Mouse (Mus musculus): ENCODE results near the gene 9530003J23Rik. TPM values are rescaled to one million over a fixed set of nuclear protein-coding genes. Genes with fewer than 3 reads are reported as not detected.
"Not testable (repeated sequence)": the region's sequence is repeated elsewhere in the genome, so short reads cannot be mapped to it uniquely, and the experiment has no call there.

Gene 9530003J23Rik
- total RNA-seq (2021): not detected

DNA sequence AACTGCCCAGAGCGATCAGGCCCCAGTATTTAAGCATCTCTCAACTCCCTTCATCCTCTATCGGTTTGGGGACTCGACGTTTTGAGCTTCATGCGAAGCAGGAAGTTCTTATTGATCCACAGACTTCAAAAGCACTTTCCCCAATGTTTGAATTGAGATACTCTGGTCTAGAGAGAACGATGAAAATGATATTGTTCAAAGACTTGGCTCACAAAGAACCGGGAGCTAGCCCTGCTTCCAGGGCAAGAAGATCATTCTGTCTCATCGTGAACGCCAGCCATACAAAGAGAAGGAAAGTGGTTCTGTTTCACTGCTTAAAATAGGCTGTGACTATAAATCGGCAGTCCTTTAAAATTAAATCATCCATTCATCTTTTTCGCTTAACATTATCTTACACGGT is at the start of gene 9530003J23Rik:
Gene 9530003J23Rik, minus strand, starts transcription at position 101 of the 400 bp plus-strand sequence.
- intact Hi-C loops (cut with DNase I): no loop called here

DNA sequence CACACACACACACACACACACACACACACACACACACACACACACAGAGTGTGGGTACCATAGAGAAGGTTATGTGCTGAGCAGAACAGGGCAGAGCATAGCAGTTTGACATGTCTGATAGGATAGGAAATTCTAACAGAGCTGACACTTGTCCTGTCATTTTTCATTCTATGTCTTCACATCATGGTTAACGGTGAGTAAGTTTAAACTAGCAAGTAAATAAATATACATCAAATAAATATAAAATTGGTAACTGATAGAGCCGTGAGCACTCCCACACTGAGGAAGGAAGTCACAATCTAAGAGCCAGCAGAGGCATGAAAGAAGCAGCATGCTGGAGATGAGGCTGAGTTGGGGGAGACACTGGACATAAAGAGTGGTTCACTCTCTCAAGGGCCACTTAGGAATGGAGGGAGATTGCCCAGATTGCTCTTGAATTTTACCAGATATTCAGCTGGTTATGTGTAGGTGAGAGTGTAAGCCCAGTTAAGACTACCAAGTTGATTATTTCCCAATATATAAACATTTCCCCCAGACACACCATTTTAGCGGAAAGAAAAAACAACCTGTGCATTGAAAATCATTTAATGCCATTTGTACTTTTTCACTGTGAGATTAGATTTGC is 48.8 kb upstream of the 9530003J23Rik start:
- intact Hi-C loops (cut with DNase I): no loop called here

More for the DNA sequence above, at the start of gene 9530003J23Rik:
- DNase-seq (ENCODE audit: low spot score in 2 of 2): no peak

DNA sequence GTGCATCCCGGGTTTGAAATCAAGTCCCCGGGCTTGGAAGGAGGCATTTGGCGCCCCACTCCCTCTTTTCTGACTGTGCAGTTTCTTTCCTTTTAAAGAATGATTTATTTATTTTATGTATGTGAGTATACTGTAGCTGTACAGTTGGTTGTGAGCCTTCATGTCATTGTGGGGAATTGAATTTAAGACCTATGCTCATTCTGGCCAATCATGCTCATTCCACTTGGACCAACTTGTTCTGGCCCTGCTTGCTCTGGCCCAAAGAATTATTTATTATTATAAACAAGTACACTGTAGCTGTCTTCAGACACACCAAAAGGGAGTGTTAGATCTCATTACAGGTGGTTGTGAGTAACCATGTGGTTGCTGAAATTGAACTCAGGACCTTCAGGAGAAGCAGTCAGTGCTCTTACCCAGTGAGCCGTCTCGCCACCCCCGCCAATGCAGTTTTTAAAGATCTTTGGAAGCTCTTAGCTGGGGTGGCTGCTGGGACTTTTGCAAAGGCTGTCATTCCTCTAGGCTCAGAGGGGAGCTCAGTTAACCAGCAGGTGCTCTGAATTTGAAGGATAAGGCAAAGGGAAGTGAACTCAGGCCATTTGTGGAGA is 48.0 kb upstream of the 9530003J23Rik start:
- intact Hi-C loops (cut with DNase I): no loop called here
- DNase-seq (ENCODE audit: low spot score in 2 of 2): no peak

More for the DNA sequence above, 48.8 kb upstream of the 9530003J23Rik start:
- DNase-seq (ENCODE audit: low spot score in 2 of 2): no peak

DNA sequence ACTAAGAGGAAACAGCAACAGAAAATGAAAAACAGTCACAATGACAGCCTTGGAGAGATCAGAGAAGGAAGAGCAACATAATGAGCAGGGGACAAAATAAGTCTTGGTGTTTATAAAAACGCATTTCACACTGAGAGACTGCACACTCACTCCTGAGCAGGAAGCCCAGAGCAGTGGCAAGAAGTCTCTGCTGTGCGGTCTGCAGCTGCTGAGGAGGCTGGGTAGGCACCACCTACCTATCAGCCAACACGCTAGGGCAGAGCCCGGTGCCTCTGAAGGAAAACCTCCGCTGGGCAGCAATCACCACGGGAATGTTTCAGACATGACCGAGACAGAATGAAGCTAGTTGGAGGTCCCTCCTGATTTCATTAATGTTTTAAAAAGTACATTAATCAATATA is 47.1 kb upstream of the 9530003J23Rik start:
- DNase-seq (ENCODE audit: low spot score in 2 of 2); intact Hi-C loops (cut with DNase I): not testable (repeated sequence)

DNA sequence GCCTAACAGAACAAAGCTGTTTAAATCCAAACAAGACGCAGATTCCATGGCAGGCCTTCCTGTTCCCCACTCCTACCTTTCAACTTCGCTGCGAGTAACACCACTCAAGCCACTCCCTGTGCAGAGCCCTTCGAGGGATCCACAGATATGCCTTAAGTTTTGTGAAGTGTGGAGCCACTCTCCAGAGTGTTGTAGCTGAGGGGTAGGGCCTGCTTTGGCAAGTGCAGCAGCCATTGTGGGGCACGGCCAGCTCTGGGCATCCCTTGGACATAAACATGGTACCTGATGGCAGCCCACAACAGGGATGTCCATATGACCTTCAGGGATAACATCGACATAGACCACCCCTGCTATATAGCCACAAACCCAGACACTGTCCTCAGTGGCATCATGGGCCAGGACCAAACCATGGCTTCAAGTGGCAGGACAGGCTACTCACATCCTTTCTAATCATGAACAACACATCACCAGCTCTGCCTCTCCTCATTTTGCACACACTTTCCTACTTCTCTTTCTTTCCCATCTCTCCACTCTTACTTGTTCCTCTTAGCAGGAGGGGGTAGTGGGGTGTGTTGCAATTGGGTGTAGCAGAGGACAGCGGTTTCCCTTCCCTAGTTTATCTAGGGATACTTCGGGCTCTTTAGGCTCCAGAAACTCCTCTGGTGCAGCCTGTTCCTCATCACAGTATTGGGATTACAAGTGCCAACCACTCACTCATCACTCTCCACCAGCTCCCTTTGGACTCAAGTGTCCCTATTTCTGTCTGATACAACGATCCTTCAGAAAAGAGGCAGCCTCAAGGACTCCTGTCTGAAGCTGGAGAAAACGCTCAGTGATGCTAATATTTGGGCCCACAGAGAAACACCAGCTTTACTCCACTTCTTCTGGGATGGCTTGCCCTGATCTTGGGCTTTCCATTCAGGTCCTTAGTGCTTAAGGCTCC is 46.3 kb upstream of the 9530003J23Rik start:
- intact Hi-C loops (cut with DNase I): loop anchor here (5.0 kb wide), 1 partner anchor 152 kb away; no protein-coding TSS in a partner anchor

DNA sequence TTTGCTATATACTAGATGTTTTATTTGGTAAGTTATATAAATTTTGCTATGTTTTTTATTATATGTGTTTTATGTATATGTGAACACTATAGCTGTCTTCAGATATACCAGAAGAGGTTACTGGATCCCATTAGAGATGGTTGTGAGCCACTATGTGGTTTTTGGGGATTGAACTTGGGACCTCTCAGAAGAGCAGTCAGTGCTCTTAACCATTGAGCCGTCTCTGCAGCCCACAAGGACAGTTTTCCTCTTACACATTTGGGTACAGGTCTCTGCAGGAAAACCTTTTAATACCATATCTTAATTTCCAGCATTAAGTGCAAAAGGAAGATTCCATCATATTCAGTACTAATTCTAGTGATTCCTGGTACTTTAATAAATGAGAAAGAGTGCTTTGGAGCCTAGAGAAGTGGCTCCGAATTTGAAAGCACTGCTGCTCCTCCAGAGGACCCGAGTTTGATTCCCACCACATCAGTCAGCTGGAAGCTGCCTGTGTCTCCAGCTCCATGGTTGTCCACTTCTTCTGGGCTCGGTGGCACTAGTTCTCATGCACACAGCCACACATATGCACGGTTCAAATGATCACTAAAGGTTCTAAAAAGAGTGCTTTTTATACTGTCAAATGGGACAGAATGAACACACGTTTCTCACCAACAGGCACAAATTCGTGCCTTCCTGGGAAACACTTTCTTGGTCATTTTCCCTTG is 45.5 kb upstream of the 9530003J23Rik start:
- intact Hi-C loops (cut with DNase I): loop anchor here (5.0 kb wide), 1 partner anchor 153 kb away; no protein-coding TSS in a partner anchor
- no peak for DNase-seq (ENCODE audit: low spot score in 2 of 2)

More for the DNA sequence above, 46.3 kb upstream of the 9530003J23Rik start:
- DNase-seq (ENCODE audit: low spot score in 2 of 2): no peak

DNA sequence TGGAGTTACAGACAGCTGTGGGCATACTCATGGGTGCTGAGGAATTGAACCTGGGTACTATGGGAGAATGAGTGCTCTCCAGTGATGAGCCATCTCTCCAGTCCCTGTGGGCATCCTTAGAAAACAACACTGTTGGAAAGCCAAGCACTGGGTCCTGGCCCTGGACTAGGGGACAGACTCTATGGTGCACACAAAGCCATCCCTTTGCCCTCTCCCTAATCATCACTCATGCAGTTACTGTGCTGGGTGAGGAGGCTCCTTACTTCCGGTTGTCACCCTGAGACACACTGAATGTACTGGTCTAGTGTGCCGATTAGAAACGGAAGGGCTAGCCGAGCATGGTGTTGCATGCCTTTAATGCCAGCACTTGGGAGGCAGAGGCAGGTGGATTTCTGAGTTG is 44.7 kb upstream of the 9530003J23Rik start:
- intact Hi-C loops (cut with DNase I): loop anchor here (5.0 kb wide), 1 partner anchor 154 kb away; no protein-coding TSS in a partner anchor
- DNase-seq (ENCODE audit: low spot score in 2 of 2): not testable (repeated sequence)

DNA sequence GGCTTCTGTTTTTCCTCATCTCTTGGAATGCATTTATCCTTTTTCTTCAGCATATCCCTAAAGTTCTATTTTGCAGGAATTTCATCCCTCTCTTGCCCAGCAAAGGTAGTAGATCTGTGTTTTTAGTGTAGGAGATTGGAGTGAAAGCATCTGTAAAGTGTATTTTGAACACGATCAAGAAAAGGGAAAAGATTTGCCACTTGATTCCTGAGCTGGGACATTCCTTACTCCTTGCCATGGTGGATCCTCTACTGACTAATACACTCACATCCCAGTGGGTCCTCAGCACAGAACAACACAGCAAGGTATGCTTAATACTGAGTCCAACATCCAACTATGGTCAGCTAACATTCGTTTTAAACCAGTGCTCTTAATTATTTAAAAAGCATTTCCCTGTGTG is 44.0 kb upstream of the 9530003J23Rik start:
- intact Hi-C loops (cut with DNase I): loop anchor here (1.0 to 5.0 kb wide), 2 partner anchors 11 to 155 kb away; no protein-coding TSS in a partner anchor
- no peak for DNase-seq (ENCODE audit: low spot score in 2 of 2)

DNA sequence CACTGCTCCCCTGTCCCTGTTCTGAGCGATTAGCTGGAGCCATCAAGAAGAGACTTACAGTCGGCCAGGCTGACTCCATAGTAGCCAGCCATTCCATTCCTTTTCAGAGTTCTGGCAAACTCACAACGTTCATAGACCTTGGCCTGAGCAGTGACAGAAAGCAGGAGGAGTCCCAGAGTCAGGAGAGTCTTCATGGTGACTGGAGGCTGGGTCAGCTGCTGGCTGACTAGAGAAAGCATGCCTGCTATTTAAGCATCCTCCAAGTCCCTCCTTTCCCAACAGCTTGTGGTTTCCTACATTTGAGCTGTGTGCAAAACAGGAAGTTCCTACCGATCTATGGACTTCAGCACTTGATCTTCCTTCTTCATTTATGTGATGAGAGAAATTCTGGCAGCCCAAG is 43.5 kb upstream of the 9530003J23Rik start, which contains the start of gene Lyz2:
Gene Lyz2, minus strand, starts transcription at position 273 of the 400 bp plus-strand sequence.
- DNase-seq (ENCODE audit: low spot score in 2 of 2): no peak
- intact Hi-C loops (cut with DNase I): loop anchor here (1.0 to 5.0 kb wide), 2 partner anchors 11 to 155 kb away; no protein-coding TSS in a partner anchor

DNA sequence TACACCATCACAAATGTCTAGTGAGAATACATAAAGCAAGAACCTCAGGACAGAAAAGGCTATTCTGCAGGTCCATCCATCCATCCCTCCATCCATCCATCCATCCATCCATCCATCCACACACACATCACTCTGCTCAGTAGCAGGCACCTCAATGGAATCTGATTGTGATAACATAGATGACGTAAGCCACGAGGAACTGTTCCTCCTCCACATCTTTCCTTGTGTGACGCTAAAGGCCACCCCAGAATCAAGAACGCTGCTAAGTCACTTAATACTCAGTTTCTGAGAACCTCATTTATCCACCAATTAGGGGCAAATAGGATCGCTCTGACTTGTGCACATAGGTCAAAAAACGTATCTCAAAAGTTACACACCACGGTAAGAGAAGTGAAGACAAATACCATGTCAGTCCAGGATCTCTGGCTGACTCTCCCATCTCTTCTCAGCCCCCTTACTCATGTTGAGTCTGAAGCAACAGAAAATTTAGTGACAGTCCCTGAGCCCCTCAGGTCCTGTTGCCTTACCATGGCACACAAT is 42.9 kb upstream of the 9530003J23Rik start:
- DNase-seq (ENCODE audit: low spot score in 2 of 2): no peak
- intact Hi-C loops (cut with DNase I): loop anchor here (5.0 kb wide), 1 partner anchor 156 kb away; no protein-coding TSS in a partner anchor

DNA sequence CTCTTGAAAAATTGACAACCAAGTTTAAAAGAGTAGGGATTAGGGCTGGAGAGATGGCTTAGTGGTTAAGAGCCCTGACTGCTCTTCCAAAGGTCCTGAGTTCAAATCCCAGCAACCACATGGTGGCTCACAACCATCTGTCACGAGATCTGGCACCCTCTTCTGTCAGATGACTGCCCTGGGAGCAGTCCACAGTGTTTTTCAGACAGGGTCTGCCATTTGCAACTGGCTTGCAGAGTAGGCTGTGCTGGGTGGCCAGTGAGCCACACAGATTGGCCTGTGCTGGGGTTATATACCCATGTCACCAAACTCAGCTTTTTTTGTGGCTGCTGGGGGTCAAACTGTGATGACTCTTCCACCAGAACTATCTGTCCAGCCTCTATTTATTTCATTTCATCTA is 41.5 kb upstream of the 9530003J23Rik start:
- intact Hi-C loops (cut with DNase I): loop anchor here (5.0 kb wide), 1 partner anchor 157 kb away; no protein-coding TSS in a partner anchor
- DNase-seq (ENCODE audit: low spot score in 2 of 2): no peak

DNA sequence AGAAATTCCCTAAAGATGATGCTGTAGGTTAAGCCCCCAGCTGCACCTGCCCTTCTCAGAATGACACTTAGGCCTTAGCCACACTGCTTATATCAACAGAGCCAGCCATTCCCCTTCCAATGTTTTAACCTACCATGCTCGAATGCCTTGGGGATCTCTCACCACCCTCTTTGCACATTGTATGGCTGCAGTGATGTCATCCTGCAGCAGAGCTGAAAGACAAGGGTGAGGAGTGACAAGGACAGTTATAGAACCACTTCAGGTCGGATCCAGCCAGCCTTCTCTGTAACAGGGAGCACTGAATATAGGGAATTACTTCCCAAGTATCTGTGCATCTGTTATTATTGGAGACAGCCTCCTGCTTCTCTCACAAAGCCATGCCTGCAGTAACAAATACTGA is 40.0 kb upstream of the 9530003J23Rik start:
- DNase-seq (ENCODE audit: low spot score in 2 of 2); intact Hi-C loops (cut with DNase I): not testable (repeated sequence)

DNA sequence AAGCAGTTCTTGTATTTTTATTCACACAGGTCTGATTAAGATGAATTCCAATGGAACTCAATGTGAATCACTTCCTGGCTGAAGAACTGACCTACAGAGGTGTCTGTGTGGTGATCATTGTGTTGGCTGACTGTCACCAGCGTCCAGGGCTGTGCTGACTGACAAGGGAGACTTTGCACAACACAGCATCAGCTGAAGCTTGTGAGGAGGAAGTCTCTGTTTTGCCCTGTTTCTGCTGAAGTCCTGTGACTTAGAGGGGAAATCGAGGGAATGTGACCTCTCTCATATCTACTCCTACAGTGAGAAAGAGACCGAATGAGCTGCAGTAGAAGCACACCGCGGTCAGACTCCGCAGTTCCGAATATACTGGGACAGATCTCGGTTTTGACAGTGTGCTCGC is 39.3 kb upstream of the 9530003J23Rik start:
- intact Hi-C loops (cut with DNase I): not testable (repeated sequence)

DNA sequence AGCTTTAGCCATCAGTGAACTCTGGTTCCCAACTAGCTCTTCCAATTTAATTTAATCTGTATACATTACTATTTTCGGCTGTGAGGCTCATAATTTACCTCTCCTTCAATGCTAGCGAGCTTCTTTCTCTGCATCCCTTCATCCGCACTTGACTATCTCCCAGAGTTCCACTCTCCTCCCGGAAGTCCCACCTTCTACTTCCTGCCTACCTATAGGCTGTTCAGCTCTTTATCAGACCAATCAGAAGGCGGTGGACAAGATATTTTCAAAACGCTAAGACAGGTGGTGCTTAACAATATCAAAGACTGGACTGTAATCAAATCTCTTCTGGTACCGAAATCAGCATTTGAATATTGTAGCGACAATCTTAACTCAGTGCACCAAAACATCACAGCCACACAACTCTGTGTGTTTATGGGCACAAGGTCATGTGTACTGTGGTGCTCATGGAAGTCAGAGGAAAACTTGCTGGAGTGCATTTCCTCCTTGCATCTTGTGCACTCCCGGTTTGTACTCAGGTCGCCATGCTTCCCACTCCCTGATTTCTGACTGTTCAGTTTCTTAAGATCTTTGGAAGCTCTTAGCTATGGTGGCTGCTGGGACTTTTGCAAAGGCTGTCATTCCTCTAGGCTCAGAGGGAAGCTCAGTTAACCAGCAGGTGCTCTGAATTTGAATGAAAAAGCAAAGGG is 37.3 kb upstream of the 9530003J23Rik start:
- intact Hi-C loops (cut with DNase I): no loop called here
- no peak for DNase-seq (ENCODE audit: low spot score in 2 of 2)

More for the DNA sequence above, 39.3 kb upstream of the 9530003J23Rik start:
- not testable (repeated sequence) for DNase-seq (ENCODE audit: low spot score in 2 of 2)

DNA sequence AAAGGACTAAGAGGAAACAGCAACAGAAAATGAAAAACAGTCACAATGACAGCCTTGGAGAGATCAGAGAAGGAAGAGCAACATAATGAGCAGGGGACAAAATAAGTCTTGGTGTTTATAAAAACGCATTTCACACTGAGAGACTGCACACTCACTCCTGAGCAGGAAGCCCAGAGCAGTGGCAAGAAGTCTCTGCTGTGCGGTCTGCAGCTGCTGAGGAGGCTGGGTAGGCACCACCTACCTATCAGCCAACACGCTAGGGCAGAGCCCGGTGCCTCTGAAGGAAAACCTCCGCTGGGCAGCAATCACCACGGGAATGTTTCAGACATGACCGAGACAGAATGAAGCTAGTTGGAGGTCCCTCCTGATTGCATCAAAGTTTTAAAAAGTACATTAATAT is 36.1 kb upstream of the 9530003J23Rik start:
- DNase-seq (ENCODE audit: low spot score in 2 of 2); intact Hi-C loops (cut with DNase I): not testable (repeated sequence)

DNA sequence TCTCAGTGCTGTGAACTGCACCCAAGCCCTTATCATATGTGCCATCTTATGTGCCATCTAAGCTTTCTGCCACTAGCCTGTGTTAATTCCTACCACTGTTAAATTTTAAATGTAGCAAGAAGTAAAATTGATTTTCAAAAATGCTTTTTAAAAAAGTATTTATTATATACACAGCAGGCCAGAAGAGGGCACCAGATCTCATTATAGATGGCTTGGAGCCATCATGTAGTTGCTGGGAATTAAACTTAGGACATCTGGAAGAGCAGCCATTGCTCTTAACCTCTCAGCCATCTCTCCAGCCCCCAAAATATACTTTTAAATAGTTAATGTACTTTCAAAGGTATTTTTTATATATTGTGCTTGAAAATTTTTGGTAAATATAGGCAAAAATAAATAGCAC is 33.5 kb upstream of the 9530003J23Rik start:
- intact Hi-C loops (cut with DNase I): no loop called here
- no peak for DNase-seq (ENCODE audit: low spot score in 2 of 2)

DNA sequence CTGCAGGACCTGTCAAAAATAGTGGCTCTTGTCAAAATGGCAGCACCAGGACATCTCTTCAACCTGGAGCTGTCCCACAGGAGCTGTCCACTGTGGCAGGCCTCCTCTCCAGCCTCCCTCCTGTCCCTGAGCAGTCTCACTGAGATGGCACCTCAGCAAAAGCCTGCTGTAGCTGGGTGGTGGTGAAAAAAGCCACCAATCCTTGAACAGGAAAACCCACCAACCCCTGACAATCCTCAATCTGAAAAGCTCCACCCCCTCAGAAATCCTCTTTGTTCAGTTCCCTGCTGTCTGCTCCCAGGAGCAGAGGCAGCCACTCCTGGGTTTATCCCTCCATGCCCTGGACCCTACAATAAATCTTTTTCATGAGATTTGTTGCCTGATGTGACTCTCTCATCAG is 21.4 kb upstream of the 9530003J23Rik start:
- intact Hi-C loops (cut with DNase I): no loop called here
- no peak for DNase-seq (ENCODE audit: low spot score in 2 of 2)

DNA sequence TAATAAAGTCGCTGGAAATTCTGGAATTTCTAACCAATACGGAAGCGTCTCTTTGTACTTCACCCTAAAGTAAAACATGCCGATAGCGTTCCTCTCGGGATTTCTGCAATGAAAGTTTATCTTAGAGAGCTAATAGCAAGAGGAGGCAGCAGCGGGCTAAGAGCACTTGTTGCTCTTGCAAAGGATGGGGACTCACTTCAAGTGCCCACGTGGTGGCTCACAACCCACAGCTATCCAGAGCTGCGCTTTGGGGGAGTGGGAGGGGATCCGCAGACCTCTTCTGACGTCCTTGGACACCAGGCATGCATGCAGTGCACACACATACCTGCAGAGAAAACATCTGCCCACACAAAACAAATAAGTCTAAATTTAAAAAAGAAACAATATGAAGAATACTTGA is 2.6 kb downstream of the 9530003J23Rik start:
- DNase-seq (ENCODE audit: low spot score in 2 of 2): no peak
- intact Hi-C loops (cut with DNase I): no loop called here
